Mouse (Mus musculus): Measurements from ENCODE around the gene Ell3.
"Not testable (repeated sequence)": the region's sequence is repeated elsewhere in the genome, so short reads cannot be mapped to it uniquely, and the experiment has no call there.

- TF ChIP-seq POLR2A (IDR thresholded peaks at IDR 0.05; ENCODE audit: low read depth, low read length); CTCF (conservative IDR thresholded peaks at IDR 0.05; ENCODE audit: insufficient read depth, insufficient read length, low read depth, low read length): not testable (repeated sequence)
Observed at GRCm38 (mm10) chr2:121472783-121473182, 28.7 kb upstream of the Ell3 start.

Data from kidney, adult 2 months (tissue).